ENCODE assay signal across 12 mouse cellular contexts in the genomic region with DNA sequence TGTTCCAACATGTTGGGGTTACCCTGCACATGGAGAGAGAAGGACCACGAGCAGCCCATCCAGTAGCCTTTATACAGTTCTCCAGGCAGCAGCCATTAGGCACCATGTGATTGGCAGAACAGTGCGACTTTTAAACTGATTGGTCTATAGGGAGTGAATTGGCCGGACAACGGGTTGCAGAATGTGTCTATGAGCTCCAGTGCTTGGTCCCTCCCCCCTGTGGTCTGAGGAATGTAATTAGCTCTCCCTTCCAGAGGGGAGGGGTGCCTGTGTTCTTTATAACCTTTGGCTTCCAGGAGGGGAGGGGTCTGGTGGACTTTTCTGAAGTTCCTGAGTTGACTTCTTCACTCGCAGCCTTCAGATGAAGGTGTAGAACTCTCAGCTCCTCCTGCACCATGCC.
"Had no signal": no experiment of that assay in that cellular context is flagged by ENCODE, and none has a peak within 500 bp of the region (broad histone marks: within the 10 kb centered on the region; RNA-seq: fewer than 3 reads in every experiment).

No protein-coding gene starts in this region.

- DNase-seq: retina, postnatal 1 day; right cerebral cortex, adult 18-20 months; right cerebral cortex, postnatal 14 days; right cerebral cortex, postnatal 25 days; right cerebral cortex, postnatal 4 days; spleen, adult 18-20 months; thymus, adult 18-20 months; thymus, adult 2 months; thymus, postnatal 14 days; thymus, postnatal 25 days; thymus, postnatal 36 days; thymus, postnatal 4 days had no signal
